Mouse (Mus musculus) liver, embryonic 11.5 days (tissue): Measurements from ENCODE around the gene Pou5f1. TPM values are rescaled to one million over a fixed set of nuclear protein-coding genes. Genes with fewer than 3 reads are reported as not detected.

ENCODE experiments used
- ATAC-seq: fragments of 200-750 bp; cut with Nextera tagmentation; replicated peaks from 2 replicates; pipeline ENCODE4 v1.8.0; 2017; ENCODE audit warnings: moderate number of reproducible peaks, mild to moderate bottlenecking, moderate TSS enrichment, moderate library complexity; ENCODE audit not compliant: low FRiP score
- DNase-seq: peaks from one replicate; pipeline ENCODE4 v3.0.0-alpha.2; 2017; ENCODE audit warnings: low spot score
- H3K27ac ChIP-seq: fragments of 300-500 bp; sonication (generic); 2 replicates; pipeline ENCODE4 v1.5.1; 2014; ENCODE audit warnings: mild to moderate bottlenecking, low read depth, low read length, control low read depth
- H3K27me3 ChIP-seq: fragments of 300-500 bp; sonication (generic); replicated peaks from 2 replicates; pipeline ENCODE4 v1.6.1; 2014; ENCODE audit warnings: low read length, mixed read lengths; ENCODE audit not compliant: control insufficient read depth, insufficient read depth
- H3K36me3 ChIP-seq: fragments of 300-500 bp; sonication (generic); 2 replicates; pipeline ENCODE4 v1.6.1; 2014; ENCODE audit warnings: mild to moderate bottlenecking, low read length, moderate library complexity, mixed read lengths; ENCODE audit not compliant: control insufficient read depth, insufficient read depth
- H3K4me1 ChIP-seq: fragments of 300-500 bp; sonication (generic); replicated peaks from 2 replicates; pipeline ENCODE4 v1.6.1; 2014; ENCODE audit warnings: low read length, mixed read lengths; ENCODE audit not compliant: control insufficient read depth, insufficient read depth
- H3K4me2 ChIP-seq: fragments of 300-500 bp; sonication (generic); 2 replicates; pipeline ENCODE4 v1.6.1; 2014; ENCODE audit warnings: mild to moderate bottlenecking, control low read depth, moderate library complexity
- H3K4me3 ChIP-seq: fragments of 300-500 bp; sonication (generic); 2 replicates; pipeline ENCODE4 v1.5.1; 2014; ENCODE audit warnings: low read depth, low read length, control low read depth
- H3K9ac ChIP-seq: fragments of 300-500 bp; sonication (generic); 2 replicates; pipeline ENCODE4 v1.6.1; 2014; ENCODE audit warnings: low read depth, low read length, control low read depth
- H3K9me3 ChIP-seq: fragments of 300-500 bp; sonication (generic); 2 replicates; pipeline ENCODE4 v1.6.1; 2016; ENCODE audit warnings: low read length, inconsistent platforms, mixed read lengths; ENCODE audit not compliant: control insufficient read depth
- whole genome bisulfite sequencing: fragments of 180-500 bp; shearing (Covaris S2); extraction: QIAGEN DNeasy Blood & Tissue Kit; methylation state at CpG from one replicate; pipeline ENCODE4 v1.1.7; 2014; 5-methylcytosine and 5-hydroxymethylcytosine counted together
- polyA plus RNA-seq: library from polyadenylated mRNA; unstranded; fragments of >200 nt; fragmentation: Nextera tagmentation; extraction: Ambion mirVana; gene quantifications from 2 replicates; pipeline ENCODE4 v1.2.1, GENCODE M21; 2014

The Pou5f1 gene
- polyA plus RNA-seq, 1 experiment from 2014 or later = not detected

GRCm38 (mm10) chr17:35551881-35552414 lies 46.1 kb downstream of the Pou5f1 start, which contains the start of gene Cdsn:
Gene Cdsn, plus strand, starts transcription at chr17:35552128.
- H3K9ac ChIP-seq = no peak within 1 kb of the TSS
- no peak within 1 kb of the TSS for H3K4me2 ChIP-seq
- H3K36me3 ChIP-seq = no peaks in the 10 kb centered on the region
- no peak within 1 kb of the TSS for H3K27ac ChIP-seq
- H3K4me3 ChIP-seq = no peak within 1 kb of the TSS
- no peak for ATAC-seq
- no peaks in the 10 kb centered on the region for H3K27me3 ChIP-seq
- WGBS = 75% methylated on average over 10 of the region's 10 CpGs
- no peaks in the 10 kb centered on the region for H3K4me1 ChIP-seq
- H3K9me3 ChIP-seq = no peaks in the 10 kb centered on the region
- no peak for DNase-seq

- Histone ChIP-seq H3K4me2 (no peak overlapping the region), H3K9ac (no peak overlapping the region), H3K27ac (no peak overlapping the region), H3K9me3 (no peaks in the 10 kb centered on the region), H3K4me1 (no peaks in the 10 kb centered on the region), H3K27me3 (no peaks in the 10 kb centered on the region), H3K36me3 (no peaks in the 10 kb centered on the region), H3K4me3 (no peak overlapping the region)
- DNase-seq = no peak
- no peak for ATAC-seq
- 73% methylated on average over 5 of the region's 5 CpGs for WGBS
These were observed 48.5 kb downstream of the Pou5f1 start for GRCm38 (mm10) chr17:35554321-35554720.

DNA sequence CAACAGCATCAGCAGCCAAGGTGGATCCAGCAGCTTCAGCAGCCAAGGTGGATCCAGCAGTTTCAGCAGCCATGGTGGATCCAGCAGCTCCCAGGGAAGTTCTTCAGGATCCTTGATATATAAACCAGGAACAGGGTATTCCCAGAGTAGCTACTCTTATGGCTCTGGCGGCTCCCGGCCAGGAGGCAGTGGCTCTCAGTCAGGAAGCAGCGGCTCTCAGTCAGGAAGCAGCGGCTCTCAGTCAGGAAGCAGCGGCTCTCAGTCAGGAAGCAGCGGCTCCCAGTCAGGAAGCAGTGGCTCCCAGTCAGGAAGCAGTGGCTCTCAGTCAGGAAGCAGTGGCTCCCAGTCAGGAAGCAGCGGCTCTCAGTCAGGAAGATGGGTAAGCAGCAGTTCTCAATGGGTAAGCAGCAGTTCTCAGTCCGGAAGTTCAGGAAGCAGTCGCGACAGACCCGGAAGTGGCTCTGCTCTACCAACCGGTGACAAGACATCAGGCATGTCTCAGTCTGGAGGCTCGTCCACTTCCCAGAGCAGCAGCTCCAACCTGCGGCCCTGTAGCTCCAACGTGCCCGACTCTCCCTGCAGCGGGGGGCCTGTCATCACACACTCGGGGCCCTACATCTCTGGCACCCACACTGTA lies 49.1 kb downstream of the Pou5f1 start:
- H3K4me2 ChIP-seq = no peak overlapping the region
- H3K27ac ChIP-seq = no peak overlapping the region
- no peak for ATAC-seq
- no peaks in the 10 kb centered on the region for H3K4me1 ChIP-seq
- WGBS = 85% methylated on average over 18 of the region's 18 CpGs
- no peaks in the 10 kb centered on the region for H3K27me3 ChIP-seq
- DNase-seq = no peak
- no peaks in the 10 kb centered on the region for H3K36me3 ChIP-seq
- H3K9me3 ChIP-seq = no peaks in the 10 kb centered on the region
- no peak overlapping the region for H3K9ac ChIP-seq
- no peak overlapping the region for H3K4me3 ChIP-seq

DNA sequence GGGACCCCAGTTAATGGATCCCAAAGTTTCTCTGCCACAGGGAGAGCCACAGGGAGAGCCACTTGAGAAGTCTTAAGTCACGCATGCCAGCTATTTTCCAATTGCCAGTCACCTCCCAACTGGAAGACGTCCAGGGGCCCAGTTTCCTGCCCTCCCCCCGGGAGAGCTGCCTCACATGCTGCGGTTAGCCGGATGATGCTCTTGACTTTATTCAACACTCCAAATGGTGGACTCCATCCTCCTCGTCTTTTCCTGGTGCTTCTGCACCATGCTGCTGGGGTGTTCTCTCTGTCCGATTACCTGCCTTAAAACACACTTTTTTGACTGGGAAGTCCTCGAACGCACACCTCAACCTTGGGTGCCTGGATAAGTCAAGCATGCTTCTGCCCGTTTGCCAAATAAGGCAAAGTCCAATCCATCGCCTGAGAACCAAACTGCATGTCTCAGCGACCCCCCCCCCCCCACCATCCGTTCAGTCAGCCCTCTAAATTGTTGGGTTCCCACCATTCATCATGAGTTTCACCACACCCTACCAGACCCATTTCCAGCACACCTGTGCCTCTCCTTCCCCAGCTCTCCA lies 50.5 kb downstream of the Pou5f1 start:
- Histone ChIP-seq H3K4me3 (no peak overlapping the region), H3K27ac (no peak overlapping the region), H3K9ac (no peak overlapping the region), H3K4me1 (no peaks in the 10 kb centered on the region), H3K36me3 (no peaks in the 10 kb centered on the region), H3K9me3 (no peaks in the 10 kb centered on the region), H3K27me3 (no peaks in the 10 kb centered on the region), H3K4me2 (no peak overlapping the region)
- ATAC-seq = no peak
- DNase-seq = no peak
- WGBS = 84% methylated on average over 13 of the region's 13 CpGs

- H3K4me3 ChIP-seq = no peak overlapping the region
- ATAC-seq (no peak), DNase-seq (no peak)
- no peaks in the 10 kb centered on the region for H3K4me1 ChIP-seq
- no peaks in the 10 kb centered on the region for H3K27me3 ChIP-seq
- no peaks in the 10 kb centered on the region for H3K9me3 ChIP-seq
- 38% methylated on average over 5 of the region's 5 CpGs for WGBS
- no peak overlapping the region for H3K9ac ChIP-seq
- H3K36me3 ChIP-seq = no peaks in the 10 kb centered on the region
- H3K27ac ChIP-seq = no peak overlapping the region
- no peak overlapping the region for H3K4me2 ChIP-seq
These were observed 51.0 kb downstream of the Pou5f1 start for GRCm38 (mm10) chr17:35556812-35557211.

DNA sequence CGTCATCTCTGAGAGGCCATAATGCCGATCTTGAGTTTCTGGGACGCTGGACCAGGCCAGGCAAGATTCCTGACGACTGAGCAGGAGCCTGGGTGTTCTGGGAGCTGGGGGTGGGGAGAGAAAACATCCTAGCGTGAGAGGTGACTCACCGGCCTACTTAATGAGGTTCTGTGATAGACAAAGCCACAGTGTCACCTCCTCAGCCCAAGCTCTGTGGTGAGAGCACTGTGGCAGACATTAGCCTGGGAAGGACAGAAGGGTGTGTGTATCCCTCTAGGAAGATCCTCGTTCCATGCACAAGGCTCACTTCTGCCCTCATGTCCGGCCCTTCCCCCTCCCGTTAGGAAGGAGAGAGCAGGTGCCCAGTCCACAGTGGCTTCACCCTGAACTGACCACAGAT lies 51.5 kb downstream of the Pou5f1 start:
- H3K9ac ChIP-seq = no peak overlapping the region

GRCm38 (mm10) chr17:35558216-35558615 lies 52.4 kb downstream of the Pou5f1 start:
- Histone ChIP-seq H3K4me2 (no peak overlapping the region), H3K27ac (no peak overlapping the region), H3K27me3 (no peaks in the 10 kb centered on the region), H3K9me3 (no peaks in the 10 kb centered on the region), H3K4me3 (no peak overlapping the region), H3K36me3 (no peaks in the 10 kb centered on the region), H3K9ac (no peak overlapping the region), H3K4me1 (no peaks in the 10 kb centered on the region)
- WGBS = 53% methylated on average over 8 of the region's 8 CpGs
- ATAC-seq (no peak), DNase-seq (no peak)

More for the DNA sequence above, 51.5 kb downstream of the Pou5f1 start:
- Histone ChIP-seq H3K27ac (no peak overlapping the region), H3K9me3 (no peaks in the 10 kb centered on the region), H3K27me3 (no peaks in the 10 kb centered on the region), H3K36me3 (no peaks in the 10 kb centered on the region), H3K4me2 (no peak overlapping the region), H3K4me1 (no peaks in the 10 kb centered on the region), H3K4me3 (no peak overlapping the region)
- DNase-seq = no peak
- ATAC-seq = no peak
- 74% methylated on average over 9 of the region's 9 CpGs for WGBS
